Mouse (Mus musculus) midbrain, embryonic 12.5 days (tissue): ENCODE results near the gene Pde4d. TPM values are rescaled to one million over a fixed set of nuclear protein-coding genes. Genes with fewer than 3 reads are reported as not detected.

Experiments
- ATAC-seq: fragments of 200-750 bp; cut with Nextera tagmentation; 2 replicates; pipeline ENCODE4 v1.8.0; 2017; ENCODE audit warnings: low read depth, moderate TSS enrichment, moderate library complexity; ENCODE audit not compliant: low FRiP score
- H3K27ac ChIP-seq: fragments of 300-500 bp; sonication (generic); replicated peaks from 2 replicates; pipeline ENCODE4 v1.5.1; 2016; ENCODE audit warnings: mild to moderate bottlenecking
- H3K27me3 ChIP-seq: fragments of 300-500 bp; sonication (generic); 2 replicates; pipeline ENCODE4 v1.6.1; 2016; ENCODE audit warnings: mild to moderate bottlenecking
- H3K36me3 ChIP-seq: fragments of 300-500 bp; sonication (generic); 2 replicates; pipeline ENCODE4 v1.6.1; 2016
- H3K4me1 ChIP-seq: fragments of 300-500 bp; sonication (generic); 2 replicates; pipeline ENCODE4 v1.6.1; 2016
- H3K4me2 ChIP-seq: fragments of 300-500 bp; sonication (generic); replicated peaks from 2 replicates; pipeline ENCODE4 v1.6.1; 2016; ENCODE audit warnings: mild to moderate bottlenecking, moderate library complexity
- H3K4me3 ChIP-seq: fragments of 300-500 bp; sonication (generic); 2 replicates; pipeline ENCODE4 v1.5.1; 2016; ENCODE audit warnings: mild to moderate bottlenecking
- H3K9ac ChIP-seq: fragments of 300-500 bp; sonication (generic); replicated peaks from 2 replicates; pipeline ENCODE4 v1.6.1; 2016; ENCODE audit warnings: mild to moderate bottlenecking, moderate library complexity
- H3K9me3 ChIP-seq: fragments of 300-500 bp; sonication (generic); 2 replicates; pipeline ENCODE4 v1.6.1; 2016; ENCODE audit warnings: mild to moderate bottlenecking
- WGBS: fragments of 180-500 bp; shearing (Covaris S2); methylation state at CpG from one replicate; pipeline ENCODE4 v1.1.7; 2016; 5-methylcytosine and 5-hydroxymethylcytosine counted together
- polyA plus RNA-seq: library from polyadenylated mRNA; unstranded; fragments of >200 nt; fragmentation: Nextera tagmentation; extraction: Ambion mirVana; gene quantifications from 2 replicates; pipeline ENCODE4 v1.2.1, GENCODE M21; 2016

The Pde4d gene
- polyA plus RNA-seq, 1 experiment from 2014 or later, result 21.4 TPM

- Histone ChIP-seq H3K27ac (no peak overlapping the region), H3K9me3 (no peaks in the 10 kb centered on the region), H3K4me1 (no peaks in the 10 kb centered on the region), H3K9ac (no peak overlapping the region), H3K36me3 (no peaks in the 10 kb centered on the region), H3K4me3 (no peak overlapping the region), H3K27me3 (no peaks in the 10 kb centered on the region), H3K4me2 (no peak overlapping the region)
- WGBS, result 86% methylated on average over 5 of the region's 5 CpGs
- no peak for ATAC-seq
These were observed 876.3 kb downstream of the Pde4d start for GRCm38 (mm10) chr13:109326061-109326460.

GRCm38 (mm10) chr13:109331563-109331962, 881.8 kb downstream of the Pde4d start:
- Histone ChIP-seq H3K9ac (no peak overlapping the region), H3K9me3 (no peaks in the 10 kb centered on the region), H3K4me2 (no peak overlapping the region), H3K4me1 (no peaks in the 10 kb centered on the region), H3K27me3 (no peaks in the 10 kb centered on the region), H3K27ac (no peak overlapping the region), H3K4me3 (no peak overlapping the region), H3K36me3 (no peaks in the 10 kb centered on the region)
- ATAC-seq, result no peak
- 72% methylated on average over 1 of the region's 1 CpGs for WGBS

GRCm38 (mm10) chr13:109341902-109342301, 892.2 kb downstream of the Pde4d start:
- H3K4me3 ChIP-seq, result no peak overlapping the region
- ATAC-seq, result no peak

DNA sequence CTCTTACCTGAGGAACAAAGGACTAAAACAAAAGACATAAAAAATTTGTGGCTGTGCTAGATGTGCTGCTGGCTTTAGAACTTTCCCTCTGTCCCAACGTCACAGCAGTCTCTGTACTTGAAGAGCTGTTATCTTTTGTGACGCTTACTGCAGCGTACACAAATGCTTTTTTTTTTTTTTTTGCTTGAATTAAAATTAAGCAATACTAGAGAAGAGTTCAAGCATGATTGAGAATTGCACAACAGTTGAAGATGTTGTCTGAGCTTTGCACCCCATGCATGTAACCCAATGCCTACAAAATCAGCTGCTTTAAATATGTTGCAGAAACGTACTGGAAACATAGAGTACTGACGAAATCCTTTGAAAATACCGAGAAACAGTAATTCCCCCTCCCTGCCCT, 892.7 kb downstream of the Pde4d start:
- Histone ChIP-seq H3K36me3 (no peaks in the 10 kb centered on the region), H3K4me1 (peaks cover 3% of the 10 kb centered on the region; the same call in 1 of the 2 replicates), H3K27me3 (no peaks in the 10 kb centered on the region), H3K9me3 (no peaks in the 10 kb centered on the region), H3K4me3 (no peak overlapping the region), H3K4me2 (no peak overlapping the region), H3K9ac (no peak overlapping the region), H3K27ac (no peak overlapping the region)
- ATAC-seq, result no peak
- 60% methylated on average over 6 of the region's 6 CpGs for WGBS

More at GRCm38 (mm10) chr13:109341902-109342301, 892.2 kb downstream of the Pde4d start:
- Histone ChIP-seq H3K4me2 (no peak overlapping the region), H3K9ac (no peak overlapping the region), H3K27ac (no peak overlapping the region), H3K4me1 (peaks cover 3% of the 10 kb centered on the region; the same call in 1 of the 2 replicates), H3K9me3 (no peaks in the 10 kb centered on the region), H3K27me3 (no peaks in the 10 kb centered on the region), H3K36me3 (no peaks in the 10 kb centered on the region)
- WGBS, result 58% methylated on average over 3 of the region's 3 CpGs

- ATAC-seq, result peak; percentile 94
- WGBS, result 2% methylated on average over 4 of the region's 4 CpGs
- no peak overlapping the region for H3K4me2 ChIP-seq
- no peaks in the 10 kb centered on the region for H3K36me3 ChIP-seq
- H3K9me3 ChIP-seq, result no peaks in the 10 kb centered on the region
- H3K9ac ChIP-seq, result no peak overlapping the region
- H3K4me1 ChIP-seq, result peaks cover 3% of the 10 kb centered on the region; the same call in 1 of the 2 replicates
- H3K27ac ChIP-seq, result no peak overlapping the region
- H3K4me3 ChIP-seq, result no peak overlapping the region
- no peaks in the 10 kb centered on the region for H3K27me3 ChIP-seq
These were observed 893.8 kb downstream of the Pde4d start for GRCm38 (mm10) chr13:109343596-109343995.

DNA sequence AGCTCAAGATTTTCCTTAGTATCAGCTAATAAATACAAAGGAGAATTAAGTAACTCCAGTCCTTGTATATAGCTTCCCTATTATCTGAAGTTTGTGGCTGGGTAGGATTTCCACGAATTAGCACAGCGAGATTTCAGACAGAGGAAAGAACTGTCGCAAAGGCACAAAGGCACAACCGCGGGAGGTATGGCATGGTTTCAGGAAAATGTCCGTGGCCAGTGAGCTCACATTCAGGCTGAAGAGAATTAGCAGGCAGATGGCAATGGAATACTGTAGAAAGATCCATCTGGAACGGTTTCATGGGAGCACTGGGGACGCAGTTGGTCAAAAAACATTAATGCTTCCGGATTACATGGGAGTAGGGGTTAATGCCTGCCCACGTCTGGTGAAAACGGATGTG, 898.0 kb downstream of the Pde4d start:
- Histone ChIP-seq H3K9ac (no peak overlapping the region), H3K27me3 (no peaks in the 10 kb centered on the region), H3K4me3 (no peak overlapping the region), H3K27ac (no peak overlapping the region), H3K4me1 (peaks cover 10% of the 10 kb centered on the region), H3K4me2 (no peak overlapping the region), H3K36me3 (no peaks in the 10 kb centered on the region), H3K9me3 (no peaks in the 10 kb centered on the region)
- no peak for ATAC-seq
- 48% methylated on average over 11 of the region's 11 CpGs for WGBS

DNA sequence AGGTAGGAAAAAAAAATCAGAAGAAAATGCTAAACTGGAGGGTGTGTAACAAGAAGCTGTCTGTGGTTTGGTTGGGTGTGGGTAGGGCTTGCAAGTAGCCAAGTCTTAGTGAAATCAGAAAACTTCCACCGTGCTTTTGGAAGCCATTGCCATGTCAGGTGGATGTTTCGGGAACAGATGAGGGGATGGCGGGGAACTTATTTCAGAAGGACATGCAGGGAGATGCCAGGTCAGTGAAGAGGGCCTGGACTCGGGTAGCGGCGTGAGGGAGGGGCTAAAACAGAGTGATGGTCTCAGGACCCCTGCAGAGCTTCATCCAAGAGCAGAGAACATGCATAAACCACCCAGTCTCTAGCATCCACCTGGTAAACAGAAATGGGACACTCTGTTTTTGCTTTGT, 898.6 kb downstream of the Pde4d start:
- no peak overlapping the region for H3K9ac ChIP-seq
- peaks cover 8% of the 10 kb centered on the region for H3K4me1 ChIP-seq
- no peaks in the 10 kb centered on the region for H3K27me3 ChIP-seq
- H3K4me3 ChIP-seq, result no peak overlapping the region
- no peaks in the 10 kb centered on the region for H3K36me3 ChIP-seq
- no peaks in the 10 kb centered on the region for H3K9me3 ChIP-seq
- H3K4me2 ChIP-seq, result no peak overlapping the region
- WGBS, result 94% methylated on average over 6 of the region's 6 CpGs
- ATAC-seq, result no peak
- no peak overlapping the region for H3K27ac ChIP-seq

GRCm38 (mm10) chr13:109350100-109350499, 900.4 kb downstream of the Pde4d start:
- peak; percentile 89 for ATAC-seq
- H3K4me3 ChIP-seq, result no peak overlapping the region
- no peak overlapping the region for H3K27ac ChIP-seq
- H3K36me3 ChIP-seq, result no peaks in the 10 kb centered on the region
- 44% methylated on average over 7 of the region's 7 CpGs for WGBS
- peaks cover 8% of the 10 kb centered on the region for H3K4me1 ChIP-seq
- H3K9me3 ChIP-seq, result no peaks in the 10 kb centered on the region
- H3K4me2 ChIP-seq, result 0 out of 2 replicates have a peak overlapping the region, but pooled peaks have one; percentile 1
- H3K9ac ChIP-seq, result no peak overlapping the region
- no peaks in the 10 kb centered on the region for H3K27me3 ChIP-seq

DNA sequence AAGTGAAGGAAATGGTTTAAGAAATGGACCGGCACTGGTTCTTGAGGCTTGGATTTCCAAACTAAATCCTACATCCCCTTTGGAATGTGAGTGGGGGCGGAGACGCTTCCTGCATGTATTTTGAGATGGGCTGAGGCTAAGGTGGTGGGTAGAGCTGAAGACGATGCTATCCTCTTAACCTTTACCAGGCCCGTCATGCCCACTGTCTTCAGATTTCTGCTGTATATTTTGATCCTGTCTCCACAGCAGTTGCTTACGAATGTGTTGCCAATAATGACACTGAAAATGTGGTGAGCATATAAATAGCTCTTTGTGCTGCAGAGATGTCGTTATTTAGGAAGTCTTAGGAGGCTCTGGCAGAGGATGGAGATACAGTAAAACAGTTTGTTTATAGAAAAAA, 904.3 kb downstream of the Pde4d start:
- Histone ChIP-seq H3K9me3 (no peaks in the 10 kb centered on the region), H3K9ac (no peak overlapping the region), H3K4me1 (peaks cover 8% of the 10 kb centered on the region), H3K4me2 (no peak overlapping the region), H3K27ac (no peak overlapping the region), H3K4me3 (no peak overlapping the region), H3K27me3 (no peaks in the 10 kb centered on the region), H3K36me3 (no peaks in the 10 kb centered on the region)
- 88% methylated on average over 7 of the region's 7 CpGs for WGBS
- no peak for ATAC-seq

DNA sequence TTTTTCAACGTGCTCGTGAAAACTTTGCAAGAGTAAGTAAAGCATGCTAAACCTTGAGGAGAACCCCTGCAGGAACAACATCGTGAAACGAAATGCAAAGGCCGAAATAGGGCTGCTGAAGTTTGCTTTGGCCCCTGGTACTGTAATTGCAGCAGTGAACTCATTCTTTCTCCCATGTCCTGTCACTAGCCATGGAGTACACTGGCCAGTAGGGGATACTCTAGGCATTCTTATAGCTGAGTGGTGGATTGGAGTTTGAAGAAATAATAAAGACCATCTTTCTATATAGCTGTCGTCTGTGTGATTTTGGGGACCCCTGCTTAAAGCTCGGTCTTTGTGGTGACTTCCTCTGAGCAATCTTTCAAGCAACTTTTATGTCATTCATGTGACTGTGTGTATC, 906.5 kb downstream of the Pde4d start:
- Histone ChIP-seq H3K27ac (no peak overlapping the region), H3K4me3 (no peak overlapping the region), H3K9me3 (no peaks in the 10 kb centered on the region), H3K4me1 (no peaks in the 10 kb centered on the region), H3K4me2 (no peak overlapping the region), H3K9ac (no peak overlapping the region), H3K27me3 (no peaks in the 10 kb centered on the region), H3K36me3 (no peaks in the 10 kb centered on the region)
- WGBS, result 90% methylated on average over 7 of the region's 7 CpGs
- ATAC-seq, result no peak

DNA sequence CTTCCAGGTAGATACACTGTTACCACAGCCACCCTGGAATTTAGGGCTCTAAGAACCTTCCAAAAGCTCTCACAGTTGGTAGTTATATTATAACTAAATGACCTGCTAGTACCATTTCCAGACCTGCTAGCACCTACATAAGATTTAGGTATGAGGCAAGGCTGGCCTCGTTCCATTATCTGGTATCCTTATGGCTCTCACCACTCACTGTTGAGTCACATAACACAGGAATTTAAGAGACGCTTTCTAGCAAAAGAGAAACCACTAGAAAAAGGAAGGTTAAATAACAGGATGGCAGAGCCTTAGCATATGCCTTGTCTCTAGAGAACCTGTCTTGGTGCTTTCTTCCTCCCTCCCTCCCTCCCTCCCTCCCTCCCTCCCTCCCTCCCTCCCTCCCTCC, 910.2 kb downstream of the Pde4d start:
- H3K27me3 ChIP-seq, result no peaks in the 10 kb centered on the region
- H3K4me2 ChIP-seq, result no peak overlapping the region
- no peaks in the 10 kb centered on the region for H3K36me3 ChIP-seq
- no peaks in the 10 kb centered on the region for H3K4me1 ChIP-seq
- H3K9me3 ChIP-seq, result no peaks in the 10 kb centered on the region
- ATAC-seq, result no peak
- H3K4me3 ChIP-seq, result no peak overlapping the region
- no peak overlapping the region for H3K27ac ChIP-seq
- no peak overlapping the region for H3K9ac ChIP-seq
- WGBS, result 92% methylated on average over 2 of the region's 2 CpGs

- Histone ChIP-seq H3K4me2 (no peak overlapping the region), H3K27me3 (no peaks in the 10 kb centered on the region), H3K4me1 (no peaks in the 10 kb centered on the region), H3K9ac (no peak overlapping the region), H3K36me3 (no peaks in the 10 kb centered on the region), H3K4me3 (no peak overlapping the region), H3K27ac (no peak overlapping the region), H3K9me3 (no peaks in the 10 kb centered on the region)
- no peak for ATAC-seq
- WGBS, result 93% methylated on average over 6 of the region's 6 CpGs
These were observed 912.6 kb downstream of the Pde4d start for GRCm38 (mm10) chr13:109362340-109362739.

GRCm38 (mm10) chr13:109374465-109374864, 924.7 kb downstream of the Pde4d start:
- ATAC-seq, result no peak
- Histone ChIP-seq H3K4me1 (no peaks in the 10 kb centered on the region), H3K4me3 (no peak overlapping the region), H3K27ac (no peak overlapping the region), H3K36me3 (no peaks in the 10 kb centered on the region), H3K9ac (no peak overlapping the region), H3K9me3 (no peaks in the 10 kb centered on the region), H3K4me2 (no peak overlapping the region), H3K27me3 (no peaks in the 10 kb centered on the region)
- WGBS, result 87% methylated on average over 5 of the region's 5 CpGs
